Mouse (Mus musculus) MEL (cell line): ENCODE measurements around the gene Slc39a7. TPM values are rescaled to one million over a fixed set of nuclear protein-coding genes. Genes with fewer than 3 reads are reported as not detected.

Source experiments
- DNase-seq: peaks from one replicate; pipeline ENCODE4 v3.0.0; 2011; ENCODE audit warnings: low read depth, low spot score
- H3K27ac ChIP-seq: 2 replicates; pipeline ENCODE4 v1.5.1; 2012; ENCODE audit warnings: low read depth, mild to moderate bottlenecking, control low read depth, low read length, moderate library complexity; ENCODE audit not compliant: control insufficient read depth
- H3K27me3 ChIP-seq, 2 experiments: fragments of 150-350 bp in 1 of 2; sonication (generic) in 1 of 2; 2 replicates each; pipeline ENCODE4 v1.6.1; 2012; ENCODE audit warnings: low read length in 2 of 2, mild to moderate bottlenecking in 2 of 2, improper control_type of control experiment in 1 of 2, moderate library complexity in 1 of 2; ENCODE audit not compliant: insufficient read depth in 2 of 2, control insufficient read depth in 1 of 2
- H3K36me3 ChIP-seq, 2 experiments: 2 replicates each; pipeline ENCODE4 v1.6.1; 2012 to 2014; ENCODE audit warnings: low read length in 2 of 2, improper control_type of control experiment in 1 of 2, inconsistent platforms in 1 of 2, mild to moderate bottlenecking in 1 of 2; ENCODE audit not compliant: insufficient read depth in 2 of 2, control insufficient read depth in 1 of 2
- H3K4me1 ChIP-seq, 2 experiments: fragments of 150-350 bp in 1 of 2; sonication (generic) in 1 of 2; 2 replicates each; pipeline ENCODE4 v1.6.1; 2012; ENCODE audit warnings: low read length in 2 of 2, improper control_type of control experiment in 1 of 2, mild to moderate bottlenecking in 1 of 2; ENCODE audit not compliant: insufficient read depth in 2 of 2, control insufficient read depth in 1 of 2
- H3K4me3 ChIP-seq, 2 experiments: fragments of 150-350 bp in 1 of 2; sonication (generic) in 1 of 2; 2 replicates each; pipeline ENCODE4 v1.5.1; 2012; ENCODE audit warnings: low read depth in 2 of 2, low read length in 2 of 2, mild to moderate bottlenecking in 2 of 2, moderate library complexity in 2 of 2, control low read depth in 1 of 2, improper control_type of control experiment in 1 of 2; ENCODE audit not compliant: control insufficient read depth in 1 of 2, insufficient read depth in 1 of 2
- H3K79me2 ChIP-seq: 2 replicates; pipeline ENCODE4 v1.6.1; 2012; ENCODE audit warnings: mild to moderate bottlenecking, low read length, moderate library complexity; ENCODE audit not compliant: control insufficient read depth, poor library complexity, insufficient read depth
- H3K9ac ChIP-seq: 2 replicates; pipeline ENCODE4 v1.6.1; 2012; ENCODE audit warnings: low read depth, mild to moderate bottlenecking, control low read depth, low read length, moderate library complexity; ENCODE audit not compliant: control insufficient read depth, poor library complexity, severe bottlenecking
- H3K9me3 ChIP-seq: fragments of 150-350 bp; sonication (generic); replicated peaks from 2 replicates; pipeline ENCODE4 v1.6.1; 2012; ENCODE audit warnings: mild to moderate bottlenecking, low read length, improper control_type of control experiment, moderate library complexity; ENCODE audit not compliant: insufficient read depth
- BHLHE40 ChIP-seq: IDR thresholded peaks from 2 replicates; pipeline ENCODE4 v1.6.1; 2012; ENCODE audit warnings: low read depth, mild to moderate bottlenecking, inconsistent platforms, low read length, improper control_type of control experiment, borderline replicate concordance
- CTCF ChIP-seq, 3 experiments: IDR thresholded peaks in 2 of 3; conservative IDR thresholded peaks in 1 of 3; 2 replicates each; pipeline ENCODE4 v1.5.1; 2011 to 2012; ENCODE audit warnings: low read length in 3 of 3, low read depth in 2 of 3, mild to moderate bottlenecking in 2 of 3, improper control_type of control experiment in 1 of 3, inconsistent platforms in 1 of 3, mixed read lengths in 1 of 3, moderate library complexity in 1 of 3; ENCODE audit not compliant: control insufficient read depth in 1 of 3, insufficient read depth in 1 of 3, poor library complexity in 1 of 3, severe bottlenecking in 1 of 3
- E2F4 ChIP-seq: IDR thresholded peaks from 2 replicates; pipeline ENCODE4 v1.6.1; 2011; ENCODE audit warnings: low read depth, low read length, improper control_type of control experiment, borderline replicate concordance
- ELF1 ChIP-seq: IDR thresholded peaks from 2 replicates; pipeline ENCODE4 v1.6.1; 2014; ENCODE audit warnings: low read depth, mild to moderate bottlenecking, inconsistent platforms, low read length, improper control_type of control experiment, moderate library complexity
- HCFC1 ChIP-seq: IDR thresholded peaks from 2 replicates; pipeline ENCODE4 v1.6.1; 2012; ENCODE audit warnings: low read depth, mild to moderate bottlenecking, inconsistent platforms, low read length, improper control_type of control experiment, moderate library complexity
- JUND ChIP-seq: IDR thresholded peaks from 2 replicates; pipeline ENCODE4 v1.6.1; 2011; ENCODE audit warnings: low read depth, mild to moderate bottlenecking, improper control_type of control experiment, low read length
- MAZ ChIP-seq: IDR thresholded peaks from 2 replicates; pipeline ENCODE4 v1.6.1; 2012; ENCODE audit warnings: low read depth, mild to moderate bottlenecking, inconsistent platforms, low read length, improper control_type of control experiment
- MEF2A ChIP-seq: IDR thresholded peaks from 2 replicates; pipeline ENCODE4 v1.6.1; 2014; ENCODE audit warnings: low read depth, mild to moderate bottlenecking, inconsistent platforms, low read length, improper control_type of control experiment; ENCODE audit not compliant: poor library complexity, insufficient replicate concordance, severe bottlenecking; ENCODE audit errors: extremely low read depth
- MXI1 ChIP-seq: IDR thresholded peaks from 2 replicates; pipeline ENCODE4 v1.6.1; 2011; ENCODE audit warnings: mild to moderate bottlenecking, low read depth, low read length, improper control_type of control experiment
- MYC ChIP-seq: IDR thresholded peaks from 2 replicates; pipeline ENCODE4 v1.6.1; 2011; ENCODE audit warnings: low read depth, mild to moderate bottlenecking, low read length, improper control_type of control experiment, moderate library complexity
- POLR2A ChIP-seq, 2 experiments: IDR thresholded peaks; 2 replicates each; pipeline ENCODE4 v1.6.1; 2011 to 2012; ENCODE audit warnings: low read length in 2 of 2, mild to moderate bottlenecking in 2 of 2, control low read depth in 1 of 2, improper control_type of control experiment in 1 of 2, low read depth in 1 of 2, moderate library complexity in 1 of 2; ENCODE audit not compliant: control insufficient read depth in 1 of 2, insufficient read depth in 1 of 2, poor library complexity in 1 of 2
- RAD21 ChIP-seq: IDR thresholded peaks from 2 replicates; pipeline ENCODE4 v1.6.1; 2011; ENCODE audit warnings: mild to moderate bottlenecking, low read depth, low read length, improper control_type of control experiment
- TBP ChIP-seq: IDR thresholded peaks from 2 replicates; pipeline ENCODE4 v1.8.0; 2011; ENCODE audit warnings: low read depth, low read length, improper control_type of control experiment
- UBTF ChIP-seq: IDR thresholded peaks from 2 replicates; pipeline ENCODE4 v1.6.1; 2012; ENCODE audit warnings: low read depth, mild to moderate bottlenecking, inconsistent platforms, low read length, improper control_type of control experiment, moderate library complexity, borderline replicate concordance; ENCODE audit not compliant: insufficient read depth
- USF1 ChIP-seq: IDR thresholded peaks from 2 replicates; pipeline ENCODE4 v1.6.1; 2014; ENCODE audit warnings: low read depth, mild to moderate bottlenecking, inconsistent platforms, low read length, improper control_type of control experiment, moderate library complexity
- ZMIZ1 ChIP-seq: IDR thresholded peaks from 2 replicates; pipeline ENCODE4 v1.6.1; 2012; ENCODE audit warnings: low read depth, mild to moderate bottlenecking, inconsistent platforms, low read length, improper control_type of control experiment, moderate library complexity
- ZNF384 ChIP-seq: IDR thresholded peaks from 2 replicates; pipeline ENCODE4 v1.6.1; 2012; ENCODE audit warnings: low read depth, mild to moderate bottlenecking, inconsistent platforms, low read length, improper control_type of control experiment
- polyA plus RNA-seq, 2 experiments: library from polyadenylated mRNA; stranded (reverse) in 1 of 2; unstranded in 1 of 2; fragments of >175 nt in 1 of 2; fragments of >200 nt in 1 of 2; gene quantifications; 2 replicates each; pipeline versions ENCODE4 v1.2.1 to v1.2.4; 2012; ENCODE audit warnings: low replicate concordance in 2 of 2, low read depth in 1 of 2; ENCODE audit not compliant: insufficient read length in 2 of 2, insufficient read depth in 1 of 2, missing spikeins in 1 of 2
- total RNA-seq: library from RNA; depleted of rRNA; stranded (reverse); fragments of 300-350 nt; gene quantifications from 2 replicates; pipeline ENCODE4 v1.2.3, GENCODE M21; 2012

Slc39a7 gene
- total and polyA plus RNA-seq, 3 experiments, result 150 to 152 TPM; not detected in 1

DNA sequence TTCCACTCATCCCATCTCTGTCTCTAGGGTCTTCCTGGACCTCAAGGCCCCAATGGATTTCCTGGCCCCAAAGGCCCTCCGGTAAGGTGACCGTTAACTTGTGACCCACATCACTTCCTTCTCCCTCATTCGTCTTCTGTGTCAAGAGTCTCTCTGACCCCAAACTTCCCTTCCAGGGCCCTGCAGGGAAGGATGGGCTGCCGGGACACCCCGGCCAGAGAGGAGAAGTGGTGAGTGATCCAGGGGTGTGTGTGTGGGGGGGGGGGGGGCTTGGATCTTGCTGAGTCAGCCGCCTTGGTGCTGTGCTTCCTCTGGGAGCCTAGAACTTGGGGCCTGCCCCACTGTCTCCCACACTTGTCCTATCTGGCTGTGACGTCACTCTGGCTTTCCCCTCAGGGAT, 25.7 kb upstream of the Slc39a7 start:
- Histone ChIP-seq H3K4me3 (no peak overlapping the region), H3K9me3 (no peaks in the 10 kb centered on the region), H3K4me1 (no peaks in the 10 kb centered on the region), H3K36me3 (no peaks in the 10 kb centered on the region), H3K27ac (no peak overlapping the region), H3K9ac (no peak overlapping the region), H3K27me3 (no peaks in the 10 kb centered on the region), H3K79me2 (no peaks in the 10 kb centered on the region)
- TF ChIP-seq ELF1 (no peak), USF1 (no peak), TBP (no peak), CTCF (IDR thresholded peaks at IDR 0.05 in 2 of 3, conservative IDR thresholded peaks at IDR 0.05 in 1 of 3; ENCODE audit: control insufficient read depth in 1 of 3, insufficient read depth in 1 of 3, low read depth in 2 of 3, low read length in 3 of 3, poor library complexity in 1 of 3, severe bottlenecking in 1 of 3) (no peak), POLR2A (IDR thresholded peaks at IDR 0.05; ENCODE audit: control insufficient read depth in 1 of 2, insufficient read depth in 1 of 2, low read depth in 1 of 2, low read length in 2 of 2, poor library complexity in 1 of 2) (no peak), MYC (no peak), E2F4 (no peak)
- DNase-seq, result no peak

GRCm38 (mm10) chr17:34047404-34048050, 16.0 kb upstream of the Slc39a7 start:
- Histone ChIP-seq H3K9ac (no peak overlapping the region), H3K4me1 (peaks cover 0 to 7% of the 10 kb centered on the region in 2 experiments; a peak in 2 of 4 replicates), H3K79me2 (no peaks in the 10 kb centered on the region), H3K27ac (peak overlapping the region; percentile 51), H3K27me3 (no peaks in the 10 kb centered on the region), H3K4me3 (no peak overlapping the region), H3K9me3 (no peaks in the 10 kb centered on the region), H3K36me3 (no peaks in the 10 kb centered on the region; a peak in 1 of 4 replicates)
- TF ChIP-seq RAD21 (no peak), MAZ (no peak), JUND (no peak)
- DNase-seq, result peak; percentile 41

DNA sequence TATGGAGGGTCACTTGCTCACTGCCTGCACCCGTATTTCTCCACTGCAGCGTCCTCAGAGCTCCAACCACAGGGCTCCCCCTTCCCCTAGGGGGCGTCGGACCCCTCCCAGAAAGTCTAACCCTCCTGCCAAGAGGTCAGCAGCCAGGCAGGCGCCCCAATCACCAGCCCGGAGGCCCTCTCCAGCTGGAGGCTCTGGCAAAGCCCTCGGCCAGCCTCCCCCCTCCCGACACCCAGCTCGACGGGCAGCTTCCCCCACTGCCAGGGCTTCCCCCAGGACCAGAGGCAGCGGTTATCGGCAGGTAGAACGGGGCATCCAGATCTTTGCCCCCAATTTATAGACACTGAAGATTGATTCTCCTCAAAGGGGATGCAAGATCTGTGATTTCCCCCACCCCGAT, 14.5 kb upstream of the Slc39a7 start:
- Histone ChIP-seq H3K4me3 (no peak overlapping the region), H3K9ac (no peak overlapping the region), H3K79me2 (no peaks in the 10 kb centered on the region), H3K4me1 (peaks cover 0 to 7% of the 10 kb centered on the region in 2 experiments; a peak in 2 of 4 replicates), H3K27ac (no peak overlapping the region), H3K36me3 (no peaks in the 10 kb centered on the region; a peak in 1 of 4 replicates), H3K27me3 (no peaks in the 10 kb centered on the region), H3K9me3 (no peaks in the 10 kb centered on the region)
- no peak for TF ChIP-seq E2F4
- no peak for TF ChIP-seq ZMIZ1
- no peak for TF ChIP-seq USF1
- TF ChIP-seq JUND, result no peak
- TF ChIP-seq MEF2A, result no peak
- no peak for TF ChIP-seq HCFC1
- TF ChIP-seq ZNF384, result no peak
- TF ChIP-seq MXI1, result no peak
- TF ChIP-seq BHLHE40, result no peak
- no peak for TF ChIP-seq UBTF
- no peak for DNase-seq
